Mouse (Mus musculus): ENCODE results near the gene Bdh1. TPM values are rescaled to one million over a fixed set of nuclear protein-coding genes. Genes with fewer than 3 reads are reported as not detected.

Gene Bdh1
- polyA plus RNA-seq (2012; fragmentation: generic; extraction: Trizol), result under 1 TPM in 1 of 2 experiments, not detected in 1; 0.04 TPM

GRCm38 (mm10) chr16:31422000-31422399, at the start of gene Bdh1:
Bdh1 (plus strand) TSS chr16:31422280.

Other genes starting within 250 kb of the Bdh1 start
- gene Acap2, start 221.0 kb upstream of the Bdh1 start, polyA plus RNA-seq (2012; fragmentation: generic; extraction: Trizol), result 1 to 10 TPM in 1 of 2 experiments, under 1 TPM in 1; 0.40 to 6.3 TPM
- 10 to 100 TPM in 1 of 2 experiments, 1 to 10 TPM in 1; 7.3 to 29.6 TPM for gene Ppp1r2, start 147.0 kb upstream of the Bdh1 start, polyA plus RNA-seq (2012; fragmentation: generic; extraction: Trizol)
- 10 to 100 TPM in 1 of 2 experiments, under 1 TPM in 1; 0.23 to 62.9 TPM for gene Apod, start 107.5 kb upstream of the Bdh1 start, polyA plus RNA-seq (2012; fragmentation: generic; extraction: Trizol)
- gene Dlg1, start 241.2 kb downstream of the Bdh1 start, polyA plus RNA-seq (2012; fragmentation: generic; extraction: Trizol), result 10 to 100 TPM in 1 of 2 experiments, under 1 TPM in 1; 0.62 to 10.9 TPM